ENCODE assay signal across 8 mouse cellular contexts in the genomic region with DNA sequence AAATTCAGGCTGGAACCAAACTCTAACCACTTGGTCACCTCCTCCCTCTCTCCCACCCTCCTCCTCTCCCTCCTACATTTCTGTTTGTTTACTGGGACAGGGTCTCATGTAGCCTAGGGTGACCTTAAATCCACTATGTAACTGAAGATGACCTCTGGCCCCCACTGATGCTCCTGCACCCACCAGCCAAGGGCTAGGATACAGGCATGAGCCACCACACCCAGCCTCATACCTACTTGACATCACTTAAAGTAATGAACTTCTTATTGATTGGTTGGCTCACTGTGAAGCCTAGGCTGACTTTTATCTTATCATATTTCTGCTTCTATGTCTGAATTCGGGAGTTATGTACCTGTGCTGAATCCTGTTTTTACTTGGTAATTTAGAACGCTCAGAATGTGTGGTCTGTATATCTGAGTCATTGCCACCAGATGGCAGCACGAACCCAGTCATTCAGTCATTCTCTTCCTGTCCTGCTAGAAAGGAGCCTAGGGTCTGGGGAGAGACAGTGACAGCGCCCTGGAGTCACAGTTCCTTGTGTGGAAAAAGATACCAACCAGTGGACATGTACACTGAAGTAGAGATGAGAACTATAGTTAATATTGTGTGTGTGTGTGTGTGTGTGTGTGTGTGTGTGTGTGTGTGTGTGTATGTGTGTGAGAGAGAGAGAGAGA. TPM values are rescaled to one million over a fixed set of nuclear protein-coding genes. Genes with fewer than 3 reads are reported as not detected.
DNase-seq lines count a peak whose midpoint lies in the region; ATAC-seq lines count a peak whose summit lies in the region.

No protein-coding gene starts in this region.

- peak; percentile 84 for DNase-seq in CD4-positive, CD25-positive, alpha-beta regulatory T cell, adult 2 months (ENCODE audit: low read depth, low spot score)
- DNase-seq in embryo, embryonic 10.5 days (ENCODE audit: low spot score), result peak; percentile 88
- peak; percentile 65 to 87 for DNase-seq in heart, adult 18-20 months
- DNase-seq in kidney, adult 9 months, result peak; percentile 79
- no peak for DNase-seq in liver, embryonic 11.5 days (ENCODE audit: low spot score)
- DNase-seq in neural tube, embryonic 10.5 days (ENCODE audit: extremely low spot score, low spot score), result peak; percentile 62
- peak; percentile 50 to 79 for DNase-seq in thymus, postnatal 10 days (ENCODE audit: low spot score in 2 of 2)

- H3K9me3 ChIP-seq in liver, embryonic 11.5 days (ENCODE audit: control insufficient read depth, low read length), result no peaks in the 10 kb centered on the region

- no peaks in the 10 kb centered on the region for H3K36me3 ChIP-seq in liver, embryonic 11.5 days (ENCODE audit: control insufficient read depth, insufficient read depth, low read length)

- WGBS in liver, embryonic 11.5 days, result 4% methylated on average over 4 of the region's 4 CpGs

- no peak overlapping the region for H3K4me2 ChIP-seq in liver, embryonic 11.5 days

- H3K9ac ChIP-seq in liver, embryonic 11.5 days (ENCODE audit: low read depth, low read length), result no peak overlapping the region

- no peaks in the 10 kb centered on the region for H3K27me3 ChIP-seq in liver, embryonic 11.5 days (replicated peaks; ENCODE audit: control insufficient read depth, insufficient read depth, low read length)

- no peak overlapping the region for H3K27ac ChIP-seq in liver, embryonic 11.5 days (ENCODE audit: low read depth, low read length)

- H3K4me1 ChIP-seq in liver, embryonic 11.5 days (replicated peaks; ENCODE audit: control insufficient read depth, insufficient read depth, low read length), result no peaks in the 10 kb centered on the region; the same call in 1 of the 2 replicates

- H3K4me3 ChIP-seq in liver, embryonic 11.5 days (ENCODE audit: low read depth, low read length), result no peak overlapping the region

- ATAC-seq in activated CD4-positive, CD25-positive, alpha-beta regulatory T cell, adult 4 months, result peak; percentile 90
- peak; percentile 75 for ATAC-seq in liver, embryonic 11.5 days (replicated peaks; ENCODE audit: low FRiP score)

RNA-seq across cellular contexts. Expression of a gene that starts 17.0 kb away (rescaled TPM):
- polyA plus RNA-seq in activated CD4-positive, CD25-positive, alpha-beta regulatory T cell, adult 4 months (2017; shearing (Covaris generic)), result 10 to 100 TPM; 67.6 to 85.1 TPM
- 1,000 to 10,000 TPM; 3,158 to 3,186 TPM for total RNA-seq in heart, adult 18-20 months (2021)
- 130 and 135 TPM in 2 replicates for polyA plus RNA-seq in liver, embryonic 11.5 days (2014; fragmentation: Nextera tagmentation; extraction: Ambion mirVana)

RNA-seq across cellular contexts. Expression of a gene that starts 46.6 kb away (rescaled TPM):
- polyA plus RNA-seq in activated CD4-positive, CD25-positive, alpha-beta regulatory T cell, adult 4 months (2017; shearing (Covaris generic)), result under 1 TPM in 1 of 2 experiments, not detected in 1; 0.20 TPM
- 10 to 100 TPM; 15.8 to 19.6 TPM for total RNA-seq in heart, adult 18-20 months (2021)
- polyA plus RNA-seq in liver, embryonic 11.5 days (2014; fragmentation: Nextera tagmentation; extraction: Ambion mirVana), result 2.7 and 3.9 TPM in 2 replicates

RNA-seq across cellular contexts. Expression of a gene that starts 51.9 kb away (rescaled TPM):
- not detected for polyA plus RNA-seq in activated CD4-positive, CD25-positive, alpha-beta regulatory T cell, adult 4 months (2017; shearing (Covaris generic))
- 1 to 10 TPM in 1 of 2 experiments, not detected in 1; 1.5 TPM for total RNA-seq in heart, adult 18-20 months (2021)
- polyA plus RNA-seq in liver, embryonic 11.5 days (2014; fragmentation: Nextera tagmentation; extraction: Ambion mirVana), result 21.3 and 23.8 TPM in 2 replicates

Comparison
In these comparisons a context has a peak if more than half of its experiments do, and no peak if none do; other contexts are left out.
1. RNA of a gene that starts 51.9 kb away (polyA plus RNA-seq): 21.3 to 23.8 TPM in liver, embryonic 11.5 days; not detected in activated CD4-positive, CD25-positive, alpha-beta regulatory T cell, adult 4 months; every median in the first group is over 10 times any median in the second.